Mouse (Mus musculus) limb, embryonic 13.5 days (tissue): ENCODE data around the gene Agtrap. TPM values are rescaled to one million over a fixed set of nuclear protein-coding genes. Genes with fewer than 3 reads are reported as not detected.

Experiments
- ATAC-seq: fragments of 200-750 bp; cut with Nextera tagmentation; 2 replicates; pipeline ENCODE4 v1.8.0; 2017; ENCODE audit warnings: low read depth, moderate number of reproducible peaks, moderate TSS enrichment; ENCODE audit not compliant: low FRiP score
- H3K27ac ChIP-seq: fragments of 300-500 bp; sonication (generic); 2 replicates; pipeline ENCODE4 v1.5.1; 2015; ENCODE audit warnings: inconsistent platforms, mild to moderate bottlenecking, moderate library complexity
- H3K27me3 ChIP-seq: fragments of 300-500 bp; sonication (generic); 2 replicates; pipeline ENCODE4 v1.6.1; 2015; ENCODE audit warnings: mild to moderate bottlenecking, inconsistent platforms
- H3K36me3 ChIP-seq: fragments of 300-500 bp; sonication (generic); 2 replicates; pipeline ENCODE4 v1.6.1; 2015; ENCODE audit warnings: inconsistent platforms, mild to moderate bottlenecking, moderate library complexity
- H3K4me1 ChIP-seq: fragments of 300-500 bp; sonication (generic); 2 replicates; pipeline ENCODE4 v1.6.1; 2015; ENCODE audit warnings: inconsistent platforms
- H3K4me2 ChIP-seq: fragments of 300-500 bp; sonication (generic); replicated peaks from 2 replicates; pipeline ENCODE4 v1.6.1; 2015; ENCODE audit warnings: inconsistent platforms, mild to moderate bottlenecking, moderate library complexity
- H3K4me3 ChIP-seq: fragments of 300-500 bp; sonication (generic); 2 replicates; pipeline ENCODE4 v1.5.1; 2015; ENCODE audit warnings: moderate library complexity, mild to moderate bottlenecking, inconsistent platforms
- H3K9ac ChIP-seq: fragments of 300-500 bp; sonication (generic); 2 replicates; pipeline ENCODE4 v1.6.1; 2015; ENCODE audit warnings: mild to moderate bottlenecking, inconsistent platforms
- H3K9me3 ChIP-seq: fragments of 300-500 bp; sonication (generic); 2 replicates; pipeline ENCODE4 v1.6.1; 2016; ENCODE audit warnings: inconsistent platforms
- WGBS: fragments of 180-500 bp; shearing (Covaris S2); methylation state at CpG from one replicate; pipeline ENCODE4 v1.1.7; 2015; 5-methylcytosine and 5-hydroxymethylcytosine counted together
- polyA plus RNA-seq: library from polyadenylated mRNA; unstranded; fragments of >200 nt; fragmentation: Nextera tagmentation; extraction: Ambion mirVana; gene quantifications from 2 replicates; pipeline ENCODE4 v1.2.1, GENCODE M21; 2015

The Agtrap gene
- polyA plus RNA-seq, 1 experiment from 2014 or later = 14.1 TPM

DNA sequence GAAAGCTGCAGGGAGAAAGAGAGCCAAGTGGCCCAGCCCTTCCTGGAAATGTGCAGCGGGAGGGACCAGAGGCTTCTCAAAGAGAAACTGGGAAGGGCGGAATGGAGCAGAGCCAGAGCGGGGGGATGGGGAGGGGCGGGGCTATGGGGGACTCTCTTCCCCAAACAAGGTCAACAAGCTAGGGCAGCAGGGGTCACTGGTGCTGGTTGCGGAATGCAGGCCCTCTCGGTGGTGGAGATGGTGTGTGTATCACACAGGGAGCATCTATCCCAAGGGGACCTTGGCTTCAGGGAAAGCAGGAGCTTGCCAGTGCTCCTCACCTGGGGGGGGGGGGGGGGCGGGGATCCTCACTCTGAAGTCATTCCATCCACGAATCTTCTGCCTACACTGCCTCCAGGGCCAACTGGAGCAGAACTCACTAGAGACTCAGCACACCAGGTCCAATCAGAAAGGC, 3.5 kb downstream of the Agtrap start:
- Histone ChIP-seq H3K4me1 (peaks cover 40% of the 10 kb centered on the region), H3K27me3 (no peaks in the 10 kb centered on the region), H3K4me3 (no peak overlapping the region), H3K9me3 (no peaks in the 10 kb centered on the region), H3K27ac (no peak overlapping the region), H3K9ac (no peak overlapping the region), H3K4me2 (no peak overlapping the region), H3K36me3 (peaks cover 21% of the 10 kb centered on the region)
- no peak for ATAC-seq
- 13% methylated on average over 8 of the region's 8 CpGs for WGBS

DNA sequence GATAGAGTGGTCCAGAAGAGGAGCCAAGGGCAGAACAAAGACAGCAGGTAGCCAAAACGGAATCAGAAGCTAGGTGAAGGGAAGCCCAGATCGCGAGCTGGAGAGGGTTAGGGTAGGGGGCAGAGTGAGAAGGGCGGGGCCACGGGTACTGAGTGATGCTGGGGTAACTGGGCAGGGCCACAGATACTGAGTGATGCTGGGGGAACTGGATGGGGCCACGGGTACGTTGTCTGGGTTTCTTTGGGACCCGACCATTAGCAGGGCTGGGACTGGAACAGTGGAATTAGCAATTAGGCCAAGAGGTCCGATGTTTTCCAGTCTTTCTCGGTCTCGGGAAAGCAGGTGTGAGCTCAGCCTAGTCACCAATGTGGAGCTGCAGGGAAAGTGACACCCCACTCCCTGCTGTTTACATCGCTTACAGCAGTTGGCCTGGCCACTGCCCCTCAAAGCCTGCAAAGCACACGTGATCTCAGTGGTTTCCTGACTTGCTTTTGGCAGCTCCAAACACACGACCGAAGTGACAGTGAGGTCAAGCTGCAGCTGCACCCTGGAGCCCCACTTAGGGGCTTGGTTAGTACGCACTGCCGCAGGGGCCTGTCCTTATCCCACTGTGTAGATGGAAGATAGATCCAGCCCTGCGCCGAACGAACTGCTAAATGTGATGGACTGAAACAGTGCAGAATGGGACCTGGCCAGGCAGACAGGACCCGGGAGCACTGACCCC, 4.5 kb downstream of the Agtrap start:
- Histone ChIP-seq H3K27me3 (no peaks in the 10 kb centered on the region), H3K4me1 (peaks cover 40% of the 10 kb centered on the region), H3K36me3 (peaks cover 23% of the 10 kb centered on the region), H3K4me2 (no peak overlapping the region), H3K27ac (no peak overlapping the region), H3K9me3 (no peaks in the 10 kb centered on the region), H3K9ac (peak overlapping the region; percentile 50; the same call in 1 of the 2 replicates), H3K4me3 (no peak overlapping the region)
- peak; percentile 20; the same call in 1 of the 2 replicates for ATAC-seq
- 52% methylated on average over 21 of the region's 21 CpGs for WGBS

GRCm38 (mm10) chr4:148082257-148083044, 5.4 kb downstream of the Agtrap start:
- Histone ChIP-seq H3K4me1 (peaks cover 36% of the 10 kb centered on the region), H3K4me3 (no peak overlapping the region), H3K27ac (no peak overlapping the region), H3K9ac (no peak overlapping the region), H3K27me3 (no peaks in the 10 kb centered on the region), H3K36me3 (peaks cover 23% of the 10 kb centered on the region), H3K4me2 (no peak overlapping the region), H3K9me3 (no peaks in the 10 kb centered on the region)
- WGBS = 47% methylated on average over 12 of the region's 12 CpGs
- ATAC-seq = no peak

DNA sequence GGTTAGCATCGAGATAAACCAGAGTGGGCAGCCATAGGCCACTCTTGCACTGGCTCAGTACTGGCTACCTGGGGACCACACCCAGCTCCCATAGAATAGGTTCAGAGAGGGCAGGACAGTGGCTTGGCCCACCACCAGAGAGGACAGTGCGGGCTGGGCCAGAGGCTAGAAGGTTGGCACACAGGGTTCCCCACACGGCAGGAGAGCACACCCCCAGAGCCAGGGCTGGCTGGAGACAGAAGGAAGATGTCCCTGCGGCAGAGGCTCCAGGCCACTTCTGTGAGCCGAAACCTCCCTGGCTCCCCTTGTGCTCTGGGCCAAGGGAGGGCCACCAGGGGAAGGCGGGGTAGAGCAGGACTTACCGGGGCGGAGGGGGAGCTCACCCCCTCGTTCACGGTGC, 6.6 kb downstream of the Agtrap start:
- no peaks in the 10 kb centered on the region for H3K9me3 ChIP-seq
- H3K27ac ChIP-seq = no peak overlapping the region
- no peaks in the 10 kb centered on the region for H3K27me3 ChIP-seq
- WGBS = 94% methylated on average over 10 of the region's 10 CpGs
- H3K9ac ChIP-seq = no peak overlapping the region
- H3K4me2 ChIP-seq = no peak overlapping the region
- H3K36me3 ChIP-seq = peaks cover 23% of the 10 kb centered on the region
- ATAC-seq = no peak
- H3K4me1 ChIP-seq = peaks cover 24% of the 10 kb centered on the region
- H3K4me3 ChIP-seq = no peak overlapping the region

- Histone ChIP-seq H3K36me3 (peaks cover 23% of the 10 kb centered on the region), H3K27me3 (no peaks in the 10 kb centered on the region)
- 96% methylated on average over 1 of the region's 1 CpGs for WGBS
These were observed 7.2 kb downstream of the Agtrap start for GRCm38 (mm10) chr4:148080597-148080973.

DNA sequence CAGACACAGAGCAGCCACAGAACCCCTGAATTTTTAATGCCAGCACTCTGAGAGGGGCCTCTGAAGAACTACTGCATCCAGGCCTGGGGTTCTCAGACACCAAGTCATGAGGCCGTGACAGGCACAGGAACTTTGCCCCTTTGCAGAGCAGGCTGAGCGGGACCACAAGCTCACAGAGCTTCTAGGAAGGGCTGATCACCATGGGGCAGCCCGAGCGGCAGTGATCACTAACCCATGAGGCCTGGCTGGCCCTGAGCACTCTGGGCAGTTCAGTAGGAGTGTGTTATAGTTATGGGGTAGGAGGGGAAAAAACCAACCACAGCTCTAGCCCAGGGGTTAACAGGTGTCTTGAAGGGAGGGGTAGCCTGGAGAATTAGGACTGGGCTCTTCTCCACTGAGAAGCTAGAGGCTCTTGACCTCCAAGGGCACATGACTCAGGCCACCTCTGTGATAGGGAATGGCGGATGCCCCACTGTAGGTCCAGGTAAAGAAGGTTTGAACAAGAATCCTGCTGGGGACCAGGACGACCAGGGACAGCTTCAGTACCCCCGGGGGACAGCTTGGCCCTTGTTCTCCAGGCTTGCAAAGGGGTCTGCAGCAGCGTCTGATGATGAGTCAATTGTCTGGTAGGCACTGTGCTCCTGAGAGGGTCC, 7.8 kb downstream of the Agtrap start:
- Histone ChIP-seq H3K36me3 (peaks cover 23% of the 10 kb centered on the region), H3K4me1 (peaks cover 17% of the 10 kb centered on the region), H3K9ac (no peak overlapping the region), H3K27me3 (no peaks in the 10 kb centered on the region), H3K4me2 (no peak overlapping the region), H3K4me3 (no peak overlapping the region), H3K27ac (no peak overlapping the region), H3K9me3 (no peaks in the 10 kb centered on the region)
- ATAC-seq = no peak
- WGBS = 86% methylated on average over 8 of the region's 8 CpGs

More at GRCm38 (mm10) chr4:148080597-148080973, 7.2 kb downstream of the Agtrap start:
- peaks cover 18% of the 10 kb centered on the region for H3K4me1 ChIP-seq
- no peak overlapping the region for H3K4me3 ChIP-seq
- no peak for ATAC-seq
- no peak overlapping the region for H3K27ac ChIP-seq
- no peaks in the 10 kb centered on the region for H3K9me3 ChIP-seq
- 0 out of 2 replicates have a peak overlapping the region, but pooled peaks have one; percentile 14 for H3K9ac ChIP-seq
- no peak overlapping the region for H3K4me2 ChIP-seq

GRCm38 (mm10) chr4:148079212-148079611, 8.6 kb downstream of the Agtrap start:
- no peaks in the 10 kb centered on the region for H3K27me3 ChIP-seq
- H3K4me1 ChIP-seq = peaks cover 14% of the 10 kb centered on the region
- peaks cover 23% of the 10 kb centered on the region for H3K36me3 ChIP-seq
- H3K4me3 ChIP-seq = no peak overlapping the region
- H3K9me3 ChIP-seq = no peaks in the 10 kb centered on the region
- H3K4me2 ChIP-seq = no peak overlapping the region
- no peak overlapping the region for H3K27ac ChIP-seq
- no peak for ATAC-seq
- WGBS = 72% methylated on average over 6 of the region's 6 CpGs
- no peak overlapping the region for H3K9ac ChIP-seq

- H3K9ac ChIP-seq = no peak overlapping the region
- peaks cover 17% of the 10 kb centered on the region for H3K36me3 ChIP-seq
- H3K4me3 ChIP-seq = no peak overlapping the region
- peaks cover 5% of the 10 kb centered on the region; the same call in 1 of the 2 replicates for H3K4me1 ChIP-seq
- WGBS = 86% methylated on average over 6 of the region's 6 CpGs
- H3K4me2 ChIP-seq = no peak overlapping the region
- H3K27ac ChIP-seq = no peak overlapping the region
- H3K9me3 ChIP-seq = no peaks in the 10 kb centered on the region
- no peaks in the 10 kb centered on the region for H3K27me3 ChIP-seq
- ATAC-seq = no peak
These were observed 11.9 kb downstream of the Agtrap start for GRCm38 (mm10) chr4:148075881-148076280.

DNA sequence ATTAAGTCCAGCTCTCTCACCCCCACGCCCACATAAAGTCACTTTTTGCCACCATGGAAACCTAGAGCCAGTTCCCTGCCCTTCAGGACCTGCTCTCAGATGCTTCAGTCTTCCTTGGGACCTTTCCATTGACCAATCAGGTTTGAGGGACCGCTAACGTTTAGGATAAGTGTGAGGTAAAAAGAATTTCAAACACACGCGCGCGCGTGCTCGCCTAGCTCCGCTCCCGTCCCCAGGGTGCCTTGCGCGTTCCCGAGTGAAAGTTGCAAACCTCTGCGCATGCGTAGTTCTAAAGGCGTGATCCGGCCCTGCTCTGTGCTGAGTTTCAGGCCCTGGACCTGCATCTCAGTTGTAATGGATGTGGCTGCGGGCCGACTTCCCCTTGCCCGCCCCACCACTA, 12.6 kb downstream of the Agtrap start:
- H3K4me3 ChIP-seq = peak overlapping the region; percentile 38
- peaks cover 5% of the 10 kb centered on the region; the same call in 1 of the 2 replicates for H3K4me1 ChIP-seq
- H3K36me3 ChIP-seq = peaks cover 13% of the 10 kb centered on the region
- 33% methylated on average over 21 of the region's 21 CpGs for WGBS
- no peaks in the 10 kb centered on the region for H3K9me3 ChIP-seq
- peak overlapping the region; percentile 58 for H3K4me2 ChIP-seq
- H3K27me3 ChIP-seq = no peaks in the 10 kb centered on the region
- peak overlapping the region; percentile 54; the same call in 1 of the 2 replicates for H3K9ac ChIP-seq
- H3K27ac ChIP-seq = no peak overlapping the region; the same call in 1 of the 2 replicates
- 0 out of 2 replicates have a peak, but pooled peaks have one; percentile 19 for ATAC-seq

GRCm38 (mm10) chr4:148074521-148075189, 13.2 kb downstream of the Agtrap start:
- Histone ChIP-seq H3K27me3 (no peaks in the 10 kb centered on the region), H3K4me1 (peaks cover 5% of the 10 kb centered on the region; the same call in 1 of the 2 replicates), H3K9ac (0 out of 2 replicates have a peak overlapping the region, but pooled peaks have one; percentile 54), H3K9me3 (no peaks in the 10 kb centered on the region), H3K4me2 (peak overlapping the region; percentile 58), H3K27ac (no peak overlapping the region), H3K36me3 (peaks cover 6% of the 10 kb centered on the region), H3K4me3 (peak overlapping the region; percentile 38)
- 0 out of 2 replicates have a peak, but pooled peaks have one; percentile 16 for ATAC-seq
- WGBS = 47% methylated on average over 17 of the region's 17 CpGs

- no peaks in the 10 kb centered on the region for H3K36me3 ChIP-seq
- no peak overlapping the region for H3K4me2 ChIP-seq
- WGBS = 39% methylated on average over 5 of the region's 5 CpGs
- no peaks in the 10 kb centered on the region for H3K27me3 ChIP-seq
- no peaks in the 10 kb centered on the region for H3K9me3 ChIP-seq
- no peak overlapping the region for H3K27ac ChIP-seq
- no peak for ATAC-seq
- 0 out of 2 replicates have a peak overlapping the region, but pooled peaks have one; percentile 8 for H3K9ac ChIP-seq
- H3K4me3 ChIP-seq = no peak overlapping the region
- H3K4me1 ChIP-seq = peaks cover 5% of the 10 kb centered on the region; the same call in 1 of the 2 replicates
These were observed 16.3 kb downstream of the Agtrap start for GRCm38 (mm10) chr4:148071508-148071907.
